Mouse (Mus musculus): ENCODE measurements at regions not wholly inside any gene's neighbourhood (a gene's known extent, or its start where the extent isn't known, plus 50 kb on each side); places are given as distances from the start of the nearest gene placed in this dataset.
"Not testable (repeated sequence)": the region's sequence is repeated elsewhere in the genome, so short reads cannot be mapped to it uniquely, and the experiment has no call there.

- DNase-seq (ENCODE audit: low spot score): no peak
Measured at GRCm38 (mm10) chr2:166516261-166516660, 197.4 kb downstream of the Prex1 start.

GRCm38 (mm10) chr2:166514664-166515063 lies 199.0 kb downstream of the Prex1 start:
- no peak for DNase-seq (ENCODE audit: low spot score)

- no peak for DNase-seq (ENCODE audit: low spot score)
Measured at GRCm38 (mm10) chr2:166512488-166512887, 201.1 kb downstream of the Prex1 start.

GRCm38 (mm10) chr2:166511477-166511876 lies 202.2 kb downstream of the Prex1 start:
- not testable (repeated sequence) for DNase-seq (ENCODE audit: low spot score)

- DNase-seq (ENCODE audit: low spot score): no peak
Measured at GRCm38 (mm10) chr2:166510776-166511175, 202.9 kb downstream of the Prex1 start.

- DNase-seq (ENCODE audit: low spot score): no peak
Measured at GRCm38 (mm10) chr2:166509591-166509990, 204.0 kb downstream of the Prex1 start.

GRCm38 (mm10) chr2:166508656-166509420 lies 204.8 kb downstream of the Prex1 start:
- DNase-seq (ENCODE audit: low spot score): no peak

GRCm38 (mm10) chr2:166505309-166505708 lies 208.3 kb downstream of the Prex1 start:
- DNase-seq (ENCODE audit: low spot score): no peak

GRCm38 (mm10) chr2:166503666-166504065 lies 210.0 kb downstream of the Prex1 start:
- no peak for DNase-seq (ENCODE audit: low spot score)

GRCm38 (mm10) chr2:166492895-166493294 lies 220.7 kb downstream of the Prex1 start:
- no peak for DNase-seq (ENCODE audit: low spot score)

- no peak for DNase-seq (ENCODE audit: low spot score)
Measured at GRCm38 (mm10) chr2:166492421-166492820, 221.2 kb downstream of the Prex1 start.

- DNase-seq (ENCODE audit: low spot score): no peak
Measured at GRCm38 (mm10) chr2:166491861-166492260, 221.8 kb downstream of the Prex1 start.

- DNase-seq (ENCODE audit: low spot score): peak; percentile 65
Measured at GRCm38 (mm10) chr2:166489041-166489872, 224.4 kb downstream of the Prex1 start.

- no peak for DNase-seq (ENCODE audit: low spot score)
Measured at GRCm38 (mm10) chr2:166487688-166488087, 225.9 kb downstream of the Prex1 start.

- DNase-seq (ENCODE audit: low spot score): no peak
Measured at GRCm38 (mm10) chr2:166485788-166486187, 227.8 kb downstream of the Prex1 start.

- no peak for DNase-seq (ENCODE audit: low spot score)
Measured at GRCm38 (mm10) chr2:166485361-166485760, 228.3 kb downstream of the Prex1 start.

GRCm38 (mm10) chr2:166483617-166484319 lies 229.9 kb downstream of the Prex1 start:
- no peak for DNase-seq (ENCODE audit: low spot score)

- DNase-seq (ENCODE audit: low spot score): peak; percentile 55
Measured at GRCm38 (mm10) chr2:166482720-166483616, 230.7 kb downstream of the Prex1 start.

GRCm38 (mm10) chr2:166481774-166482173 lies 231.9 kb downstream of the Prex1 start:
- DNase-seq (ENCODE audit: low spot score): no peak

- DNase-seq (ENCODE audit: low spot score): no peak
Measured at GRCm38 (mm10) chr2:166481362-166481761, 232.3 kb downstream of the Prex1 start.

- DNase-seq (ENCODE audit: low spot score): no peak
Measured at GRCm38 (mm10) chr2:166480883-166481282, 232.7 kb downstream of the Prex1 start.
